Mouse (Mus musculus) urinary bladder, postnatal 10 days (tissue): ENCODE measurements around the gene Eif4g3.
"Not testable (repeated sequence)": the region's sequence is repeated elsewhere in the genome, so short reads cannot be mapped to it uniquely, and the experiment has no call there.

Experiments used
- DNase-seq: peaks from one replicate; pipeline ENCODE4 v3.0.0; 2022; ENCODE audit warnings: low spot score

The Eif4g3 gene

DNA sequence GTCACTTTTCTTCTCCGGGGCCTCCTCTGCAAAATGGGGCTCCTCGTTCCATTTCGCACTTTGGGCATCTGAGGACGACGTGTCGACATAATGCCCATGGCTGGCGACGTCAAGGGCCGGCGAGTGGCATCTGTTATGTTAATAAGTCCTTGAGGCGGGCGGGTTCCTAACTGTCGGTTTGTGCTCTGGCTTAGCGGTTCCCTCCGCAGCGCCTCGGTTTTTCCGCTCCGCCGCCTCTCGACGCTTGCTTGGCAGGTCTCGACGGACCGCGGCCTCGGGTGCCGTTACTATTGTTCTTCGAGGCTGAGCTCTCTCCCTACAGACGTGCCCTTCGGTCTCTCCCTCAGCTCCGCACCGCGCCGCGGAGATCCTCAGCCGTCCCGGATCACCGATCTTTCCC is at the start of gene Eif4g3:
Gene Eif4g3, plus strand, starts transcription at position 133 of the 400 bp plus-strand sequence.
- DNase-seq, result no peak

GRCm38 (mm10) chr4:137943540-137943939 is 49.3 kb upstream of the Eif4g3 start:
- no peak for DNase-seq

DNA sequence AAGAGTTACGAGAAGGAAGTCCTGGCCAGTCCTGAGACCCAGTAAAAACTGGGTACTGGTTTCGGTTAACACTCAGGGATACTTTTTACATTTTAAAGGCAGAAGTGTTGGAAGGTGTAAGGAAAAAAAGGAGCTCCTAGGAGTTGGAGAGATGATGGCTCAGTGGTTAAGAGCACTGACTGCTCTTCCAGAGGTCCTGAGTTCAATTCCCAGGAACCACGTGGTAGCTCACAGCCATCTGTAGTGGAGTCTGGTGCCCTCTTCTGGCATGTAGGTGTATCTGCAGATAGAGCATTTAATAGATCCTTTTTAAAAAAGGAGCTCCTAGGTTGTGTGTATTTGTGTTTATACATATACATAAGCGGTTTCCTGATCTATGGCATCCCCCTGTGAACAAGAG is 47.4 kb upstream of the Eif4g3 start:
- no peak for DNase-seq

DNA sequence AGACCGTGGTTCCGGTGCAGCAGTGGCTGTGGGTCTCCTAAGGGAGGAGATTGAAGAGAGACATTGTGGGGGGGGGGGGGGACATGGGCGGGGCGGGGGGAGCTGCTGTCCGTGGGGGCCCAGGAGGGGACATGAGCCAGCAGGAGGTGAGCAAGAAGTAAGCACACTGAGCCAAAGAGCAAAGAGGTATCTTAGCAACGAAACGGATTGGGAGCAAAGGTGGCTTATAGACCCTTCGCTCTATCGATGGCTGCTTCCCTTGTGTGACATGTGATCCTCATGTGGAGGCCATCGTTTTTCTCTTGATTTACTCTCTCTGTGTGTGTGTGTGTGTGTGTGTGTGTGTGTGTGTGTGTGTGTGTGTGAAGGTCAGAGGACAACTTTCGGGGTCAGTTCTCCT is 46.4 kb upstream of the Eif4g3 start:
- no peak for DNase-seq

DNA sequence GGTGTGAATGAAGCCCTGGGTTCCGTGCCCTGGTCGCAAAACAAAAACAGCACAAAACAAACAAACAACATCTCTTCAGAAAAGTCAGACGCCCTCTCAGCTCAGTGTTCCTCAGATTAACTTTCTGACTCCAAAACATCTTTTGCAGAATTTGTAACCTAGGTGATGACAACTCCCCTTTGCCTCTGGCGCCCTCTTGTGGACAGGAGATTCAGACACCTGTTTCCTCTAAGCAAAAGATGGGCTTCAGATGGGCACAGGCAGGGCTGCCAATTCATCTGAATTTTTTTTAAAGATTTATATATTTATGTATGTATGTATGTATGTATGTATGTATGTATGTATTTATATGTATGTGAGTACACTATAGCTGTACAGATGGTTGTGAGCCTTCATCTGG is 40.0 kb upstream of the Eif4g3 start:
- DNase-seq, result peak; percentile 57

DNA sequence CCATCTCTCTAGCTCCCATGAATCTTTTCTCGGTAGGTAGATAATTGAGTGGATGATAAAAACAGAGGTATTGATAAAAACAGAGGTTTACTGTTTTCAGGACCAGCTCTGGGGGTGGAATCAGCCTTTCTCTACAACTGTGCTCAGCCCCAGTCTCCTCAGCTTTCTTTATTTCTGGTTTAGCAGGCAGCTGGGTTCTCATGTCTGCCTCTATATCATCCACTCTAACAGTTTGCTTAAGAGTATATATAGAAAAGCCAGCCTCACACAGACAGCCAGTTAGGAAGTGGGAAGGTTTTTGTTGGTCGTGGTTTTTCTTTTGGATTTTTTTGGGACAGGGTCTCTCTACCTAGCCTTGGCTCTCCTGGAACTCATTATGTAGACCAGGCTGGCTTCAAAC is 38.6 kb upstream of the Eif4g3 start:
- DNase-seq, result no peak

GRCm38 (mm10) chr4:137954926-137955396 is 37.9 kb upstream of the Eif4g3 start:
- DNase-seq, result no peak

GRCm38 (mm10) chr4:137956260-137956659 is 36.6 kb upstream of the Eif4g3 start:
- DNase-seq, result no peak

- no peak for DNase-seq
Observed at GRCm38 (mm10) chr4:137959889-137960665, 32.7 kb upstream of the Eif4g3 start.

- no peak for DNase-seq
Observed at GRCm38 (mm10) chr4:137960757-137961156, 32.1 kb upstream of the Eif4g3 start.

DNA sequence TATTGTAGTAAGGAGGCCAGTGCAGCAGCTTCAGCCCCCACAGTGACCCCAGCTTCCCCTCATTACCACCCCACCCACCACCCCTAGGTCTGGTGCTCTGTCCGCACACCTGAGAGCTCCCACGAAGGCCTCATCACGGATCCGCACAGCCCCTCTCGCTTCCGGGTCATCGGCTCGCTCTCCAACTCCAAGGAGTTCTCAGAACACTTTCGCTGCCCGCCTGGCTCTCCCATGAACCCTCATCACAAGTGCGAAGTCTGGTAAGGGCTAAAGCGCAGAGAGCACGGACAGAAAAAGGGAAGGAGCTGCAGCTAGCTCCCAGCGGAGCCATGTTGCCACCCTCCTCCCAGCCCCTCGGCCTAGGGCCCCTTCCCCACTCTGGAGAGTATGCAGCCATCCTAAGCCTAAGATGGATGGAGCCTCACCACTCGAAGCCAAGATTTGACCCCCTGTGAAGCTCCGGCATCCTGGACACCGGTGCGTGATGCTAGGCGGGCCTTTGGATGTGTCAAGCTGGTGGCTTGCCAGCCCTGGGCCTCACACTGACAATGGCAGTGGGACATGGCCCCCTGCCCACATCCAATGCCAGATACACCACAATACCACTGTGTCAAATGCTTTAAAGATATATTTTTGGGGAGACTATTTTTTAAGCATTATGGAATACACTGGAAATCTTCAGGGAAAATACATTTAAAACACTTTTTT is 30.0 kb upstream of the Eif4g3 start:
- DNase-seq, result no peak

GRCm38 (mm10) chr4:137963431-137963830 is 29.4 kb upstream of the Eif4g3 start:
- DNase-seq, result no peak

- DNase-seq, result peak; percentile 39
Observed at GRCm38 (mm10) chr4:137963881-137964584, 28.8 kb upstream of the Eif4g3 start.

GRCm38 (mm10) chr4:137964585-137964930 is 28.3 kb upstream of the Eif4g3 start:
- DNase-seq, result no peak

DNA sequence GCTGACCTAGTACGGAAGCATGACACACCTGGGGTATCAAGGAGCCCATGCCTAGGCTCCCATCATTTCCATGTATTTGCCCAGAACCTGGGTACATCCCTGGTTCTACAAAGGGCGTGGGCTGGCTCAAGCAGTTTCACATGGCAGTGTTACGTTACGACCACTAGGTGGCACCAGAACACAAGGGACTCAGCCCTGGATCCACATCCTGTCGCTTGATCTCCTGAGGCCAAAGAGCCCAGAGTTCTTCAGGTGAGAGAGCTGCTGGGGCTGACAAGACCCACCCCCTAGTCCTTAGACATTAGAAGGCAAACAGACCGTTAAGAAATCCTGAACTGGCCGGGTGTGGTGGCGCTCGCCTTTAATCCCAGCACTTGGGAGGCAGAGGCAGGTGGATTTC is 24.6 kb upstream of the Eif4g3 start:
- DNase-seq, result no peak

- DNase-seq, result not testable (repeated sequence)
Observed at GRCm38 (mm10) chr4:137970623-137971199, 22.1 kb upstream of the Eif4g3 start.

GRCm38 (mm10) chr4:137974856-137975432 is 17.9 kb upstream of the Eif4g3 start:
- DNase-seq, result not testable (repeated sequence)

GRCm38 (mm10) chr4:137979066-137979644 is 13.7 kb upstream of the Eif4g3 start:
- DNase-seq, result not testable (repeated sequence)

- DNase-seq, result no peak
Observed at GRCm38 (mm10) chr4:137982869-137983268, 10.0 kb upstream of the Eif4g3 start.

GRCm38 (mm10) chr4:137984212-137984611 is 8.6 kb upstream of the Eif4g3 start:
- DNase-seq, result no peak

- no peak for DNase-seq
Observed at GRCm38 (mm10) chr4:137984746-137985145, 8.1 kb upstream of the Eif4g3 start.

DNA sequence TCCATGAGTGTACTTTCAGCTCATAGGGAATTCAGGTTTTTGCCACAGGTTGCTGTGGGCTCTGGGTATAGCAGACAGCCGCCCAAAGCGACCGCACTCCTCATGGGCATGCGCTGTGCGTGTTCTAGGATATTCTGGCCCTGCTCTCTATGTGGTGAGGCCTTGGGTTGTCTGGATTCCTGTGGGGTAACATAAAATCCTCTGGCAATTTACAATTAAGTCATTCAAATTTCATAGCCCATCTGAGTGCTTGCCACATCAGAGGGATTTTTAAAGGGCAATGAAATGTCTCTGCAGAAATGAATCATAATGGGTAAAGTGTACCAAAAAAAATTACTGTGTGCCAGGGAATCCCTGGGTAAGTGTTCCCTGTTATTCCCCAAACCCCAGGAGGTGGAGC is 3.4 kb upstream of the Eif4g3 start:
- DNase-seq, result no peak
